Mouse (Mus musculus) frontal cortex, postnatal 14 days (tissue): ENCODE measurements around the gene Babam2.

Experiments used
- DNase-seq, 2 experiments: peaks; one replicate each; pipeline ENCODE4 v3.0.0; 2022; ENCODE audit warnings: low spot score in 2 of 2

The Babam2 gene

GRCm38 (mm10) chr5:32127226-32127625, 429.7 kb downstream of the Babam2 start:
- DNase-seq, result no peak

GRCm38 (mm10) chr5:32127927-32128326, 430.4 kb downstream of the Babam2 start:
- no peak for DNase-seq

GRCm38 (mm10) chr5:32132971-32133501, 435.6 kb downstream of the Babam2 start:
- peak; percentile 27 to 46 for DNase-seq

- DNase-seq, result peak; percentile 61 to 65
These were observed 436.1 kb downstream of the Babam2 start for GRCm38 (mm10) chr5:32133549-32134004.

GRCm38 (mm10) chr5:32134051-32134732, 436.7 kb downstream of the Babam2 start:
- no peak for DNase-seq
